23 mouse cellular contexts compared by ENCODE assay signal in the genomic region with DNA sequence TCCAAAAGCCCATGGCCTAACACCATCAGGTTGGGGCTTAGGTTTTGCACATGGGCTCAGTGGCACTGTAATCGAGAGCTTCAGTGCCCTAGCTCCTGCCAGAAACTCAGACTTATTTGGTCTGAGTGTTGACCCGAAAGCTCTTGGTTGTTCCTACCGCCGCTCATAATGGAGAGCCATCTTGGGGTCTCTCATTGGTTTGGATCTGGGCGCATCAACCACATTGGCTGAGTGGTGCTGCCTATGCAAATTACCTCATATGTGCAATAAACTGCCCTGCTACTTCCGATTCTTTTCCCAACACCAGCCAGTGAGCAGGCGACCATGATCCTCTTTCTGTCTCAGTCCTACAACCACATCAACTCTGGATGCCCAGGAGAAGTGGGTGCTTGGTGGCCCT. TPM values are rescaled to one million over a fixed set of nuclear protein-coding genes. Genes with fewer than 3 reads are reported as not detected.
DNase-seq lines count a peak whose midpoint lies in the region; ATAC-seq and TF ChIP-seq lines count a peak whose summit lies in the region.
"Had no signal": no experiment of that assay in that cellular context is flagged by ENCODE, and none has a peak within 500 bp of the region (broad histone marks: within the 10 kb centered on the region; RNA-seq: fewer than 3 reads in every experiment).

No protein-coding gene starts in this region.

- no peak overlapping the region for H3K4me3 ChIP-seq in hindbrain, embryonic 12.5 days
- no peak overlapping the region for H3K4me3 ChIP-seq in hindbrain, embryonic 14.5 days (replicated peaks; ENCODE audit: low read length)
- no peak overlapping the region for H3K4me3 ChIP-seq in midbrain, embryonic 13.5 days (replicated peaks)
- H3K4me3 ChIP-seq in midbrain, postnatal 0 days (ENCODE audit: low read depth, low read length): no peak overlapping the region
- no peak overlapping the region; a peak in 1 of 4 replicates for H3K4me3 ChIP-seq in ES-E14 (ENCODE audit: insufficient read depth in 1 of 2, low read depth in 1 of 2, low read length in 2 of 2, poor library complexity in 1 of 2, severe bottlenecking in 1 of 2)
- H3K4me3 ChIP-seq in midbrain, embryonic 15.5 days: no peak overlapping the region
- no peak overlapping the region for H3K4me3 ChIP-seq in liver, postnatal 0 days (ENCODE audit: low read depth, low read length)
- H3K4me3 ChIP-seq: embryonic facial prominence, embryonic 15.5 days; erythroblast, embryonic 14.5 days; forebrain, embryonic 10.5 days; heart, embryonic 13.5 days had no signal

- no peak for ATAC-seq in hindbrain, embryonic 12.5 days (ENCODE audit: low FRiP score)
- ATAC-seq in hindbrain, embryonic 14.5 days (ENCODE audit: low FRiP score): no peak
- ATAC-seq in midbrain, embryonic 13.5 days: no peak
- no peak for ATAC-seq in midbrain, postnatal 0 days (ENCODE audit: low FRiP score)
- ATAC-seq in midbrain, embryonic 15.5 days (replicated peaks): no peak
- ATAC-seq in liver, postnatal 0 days: no peak
- ATAC-seq: activated CD4-positive, CD25-positive, alpha-beta regulatory T cell, adult 4 months; CD4-positive, CD25-positive, alpha-beta regulatory T cell, adult 4 months; forebrain, embryonic 14.5 days; hindbrain, embryonic 16.5 days had no signal

- no peak for TF ChIP-seq EP300 in liver, postnatal 0 days (IDR thresholded peaks at IDR 0.05; ENCODE audit: low read depth)

- no peaks in the 10 kb centered on the region for H3K9me3 ChIP-seq in hindbrain, embryonic 12.5 days (replicated peaks)
- no peaks in the 10 kb centered on the region for H3K9me3 ChIP-seq in hindbrain, embryonic 14.5 days (ENCODE audit: control insufficient read depth, low read length)
- no peaks in the 10 kb centered on the region for H3K9me3 ChIP-seq in midbrain, embryonic 13.5 days
- no peaks in the 10 kb centered on the region for H3K9me3 ChIP-seq in midbrain, postnatal 0 days (ENCODE audit: low read length)
- H3K9me3 ChIP-seq in ES-E14 (ENCODE audit: control insufficient read depth, insufficient read depth, low read depth, low read length): no peaks in the 10 kb centered on the region
- no peaks in the 10 kb centered on the region for H3K9me3 ChIP-seq in midbrain, embryonic 15.5 days
- no peaks in the 10 kb centered on the region for H3K9me3 ChIP-seq in liver, postnatal 0 days (ENCODE audit: low read length)
- H3K9me3 ChIP-seq: embryonic facial prominence, embryonic 15.5 days; forebrain, embryonic 10.5 days; heart, embryonic 13.5 days had no signal

- H3K4me1 ChIP-seq in hindbrain, embryonic 12.5 days: peaks cover 11% of the 10 kb centered on the region; the same call in 1 of the 2 replicates
- peaks cover 14% of the 10 kb centered on the region for H3K4me1 ChIP-seq in hindbrain, embryonic 14.5 days (replicated peaks; ENCODE audit: control insufficient read depth, insufficient read depth, low read length)
- peaks cover 19% of the 10 kb centered on the region for H3K4me1 ChIP-seq in midbrain, embryonic 13.5 days (replicated peaks)
- no peaks in the 10 kb centered on the region for H3K4me1 ChIP-seq in midbrain, postnatal 0 days (ENCODE audit: insufficient read depth, low read length)
- H3K4me1 ChIP-seq in ES-E14 (ENCODE audit: control insufficient read depth in 2 of 2, insufficient read depth in 2 of 2, low read length in 2 of 2, poor library complexity in 1 of 2): peaks cover 14 to 25% of the 10 kb centered on the region in 2 experiments; a peak in 3 of 4 replicates
- H3K4me1 ChIP-seq in midbrain, embryonic 15.5 days: peaks cover 5% of the 10 kb centered on the region; the same call in 1 of the 2 replicates
- no peaks in the 10 kb centered on the region for H3K4me1 ChIP-seq in liver, postnatal 0 days (ENCODE audit: insufficient read depth)

- no peak for DNase-seq in hindbrain, embryonic 14.5 days (ENCODE audit: low spot score)
- DNase-seq in midbrain, postnatal 0 days (ENCODE audit: low spot score): no peak
- no peak for DNase-seq in ES-E14 (ENCODE audit: low read depth, low spot score)
- no peak for DNase-seq in cerebellum, adult 9-11 months
- no peak for DNase-seq in liver, postnatal 0 days
- DNase-seq: adrenal gland, postnatal 14 days; B cell, adult 2 months; cerebellum, adult 11-12 months; cerebellum, adult 9-10 months; gastrocnemius, postnatal 36 days; heart, adult 11 months; heart, postnatal 36 days had no signal

- no peaks in the 10 kb centered on the region for H3K27me3 ChIP-seq in hindbrain, embryonic 12.5 days
- H3K27me3 ChIP-seq in hindbrain, embryonic 14.5 days (ENCODE audit: control insufficient read depth, insufficient read depth, low read length): no peaks in the 10 kb centered on the region
- H3K27me3 ChIP-seq in midbrain, embryonic 13.5 days: no peaks in the 10 kb centered on the region
- no peaks in the 10 kb centered on the region; the same call in 1 of the 2 replicates for H3K27me3 ChIP-seq in midbrain, postnatal 0 days (ENCODE audit: insufficient read depth, low read length)
- H3K27me3 ChIP-seq in midbrain, embryonic 15.5 days (replicated peaks): peaks cover 7% of the 10 kb centered on the region
- H3K27me3 ChIP-seq in liver, postnatal 0 days (ENCODE audit: insufficient read depth, low read length): no peaks in the 10 kb centered on the region
- H3K27me3 ChIP-seq: embryonic facial prominence, embryonic 15.5 days had no signal

- H3K4me2 ChIP-seq in hindbrain, embryonic 12.5 days (replicated peaks): no peak overlapping the region
- no peak overlapping the region for H3K4me2 ChIP-seq in hindbrain, embryonic 14.5 days (replicated peaks)
- H3K4me2 ChIP-seq in midbrain, embryonic 13.5 days (replicated peaks): no peak overlapping the region
- H3K4me2 ChIP-seq in midbrain, postnatal 0 days (ENCODE audit: low read depth, low read length, poor library complexity, severe bottlenecking): no peak overlapping the region
- no peak overlapping the region for H3K4me2 ChIP-seq in midbrain, embryonic 15.5 days
- H3K4me2 ChIP-seq in liver, postnatal 0 days (ENCODE audit: low read depth, low read length): no peak overlapping the region
- H3K4me2 ChIP-seq: embryonic facial prominence, embryonic 15.5 days; heart, embryonic 13.5 days had no signal

- H3K27ac ChIP-seq in hindbrain, embryonic 12.5 days: peak overlapping the region; percentile 40; the same call in 1 of the 2 replicates
- no peak overlapping the region for H3K27ac ChIP-seq in hindbrain, embryonic 14.5 days
- peak overlapping the region; percentile 59 for H3K27ac ChIP-seq in midbrain, embryonic 13.5 days
- H3K27ac ChIP-seq in midbrain, postnatal 0 days (ENCODE audit: low read depth, low read length): no peak overlapping the region
- H3K27ac ChIP-seq in ES-E14 (ENCODE audit: insufficient read depth, low read depth, low read length, poor library complexity, severe bottlenecking): no peak overlapping the region
- 0 out of 2 replicates have a peak overlapping the region, but pooled peaks have one; percentile 17 for H3K27ac ChIP-seq in midbrain, embryonic 15.5 days
- H3K27ac ChIP-seq in liver, postnatal 0 days (ENCODE audit: low read depth): no peak overlapping the region
- H3K27ac ChIP-seq: embryonic facial prominence, embryonic 15.5 days; forebrain, embryonic 10.5 days; heart, embryonic 13.5 days had no signal

- 93% methylated on average over 7 of the region's 7 CpGs for WGBS in hindbrain, embryonic 12.5 days
- WGBS in hindbrain, embryonic 14.5 days: 90% methylated on average over 7 of the region's 7 CpGs
- WGBS in midbrain, embryonic 13.5 days: 91% methylated on average over 7 of the region's 7 CpGs
- WGBS in midbrain, postnatal 0 days: 87% methylated on average over 7 of the region's 7 CpGs
- WGBS in midbrain, embryonic 15.5 days: 91% methylated on average over 7 of the region's 7 CpGs
- WGBS in liver, postnatal 0 days (ENCODE audit: insufficient replicate concordance): 86% methylated on average over 7 of the region's 7 CpGs

- in situ Hi-C loops in ES-E14 (cut with MboI; ENCODE audit: low sequenced_read_pairs in 2 of 2, unreplicated experiment in 2 of 2): no loop called here

- no peak for TF ChIP-seq CTCF in midbrain, postnatal 0 days (IDR thresholded peaks at IDR 0.05)
- no peak for TF ChIP-seq CTCF in liver, postnatal 0 days (IDR thresholded peaks at IDR 0.05; ENCODE audit: low read depth)

- H3K9ac ChIP-seq in hindbrain, embryonic 12.5 days: no peak overlapping the region
- H3K9ac ChIP-seq in hindbrain, embryonic 14.5 days: no peak overlapping the region
- no peak overlapping the region for H3K9ac ChIP-seq in midbrain, embryonic 13.5 days (replicated peaks)
- H3K9ac ChIP-seq in midbrain, postnatal 0 days (replicated peaks; ENCODE audit: low read length, poor library complexity, severe bottlenecking): no peak overlapping the region
- H3K9ac ChIP-seq in ES-E14 (ENCODE audit: insufficient read depth, low read depth, low read length, poor library complexity, severe bottlenecking): no peak overlapping the region
- H3K9ac ChIP-seq in midbrain, embryonic 15.5 days: no peak overlapping the region
- no peak overlapping the region for H3K9ac ChIP-seq in liver, postnatal 0 days (replicated peaks)
- H3K9ac ChIP-seq: embryonic facial prominence, embryonic 15.5 days; heart, embryonic 13.5 days had no signal

- no peaks in the 10 kb centered on the region for H3K36me3 ChIP-seq in hindbrain, embryonic 12.5 days
- no peaks in the 10 kb centered on the region for H3K36me3 ChIP-seq in hindbrain, embryonic 14.5 days (replicated peaks; ENCODE audit: control insufficient read depth, insufficient read depth)
- no peaks in the 10 kb centered on the region for H3K36me3 ChIP-seq in midbrain, embryonic 13.5 days
- H3K36me3 ChIP-seq in midbrain, postnatal 0 days (ENCODE audit: insufficient read depth, low read length): no peaks in the 10 kb centered on the region
- H3K36me3 ChIP-seq in ES-E14 (ENCODE audit: control insufficient read depth, insufficient read depth, low read length, poor library complexity, severe bottlenecking): no peaks in the 10 kb centered on the region
- H3K36me3 ChIP-seq in midbrain, embryonic 15.5 days (replicated peaks): no peaks in the 10 kb centered on the region
- H3K36me3 ChIP-seq in liver, postnatal 0 days (replicated peaks; ENCODE audit: insufficient read depth, low read length): no peaks in the 10 kb centered on the region
- H3K36me3 ChIP-seq: embryonic facial prominence, embryonic 15.5 days; forebrain, embryonic 10.5 days; heart, embryonic 13.5 days had no signal

TF ChIP-seq in ES-E14, 5 proteins besides CTCF, POLR2A, EP300 and RAD21 (continues in another document):
- no peak for TF ChIP-seq HCFC1 (IDR thresholded peaks at IDR 0.05; ENCODE audit: borderline replicate concordance, insufficient read depth, low read length)

RNA-seq across cellular contexts. Expression of a gene that starts 47.9 kb away (rescaled TPM):
- polyA plus RNA-seq in hindbrain, embryonic 12.5 days (2016; fragmentation: Nextera tagmentation; extraction: Ambion mirVana): 36.9 and 38.6 TPM in 2 replicates
- 43.0 and 50.1 TPM in 2 replicates for polyA plus RNA-seq in hindbrain, embryonic 14.5 days (2014; fragmentation: Nextera tagmentation; extraction: Ambion mirVana)
- 35.5 and 42.9 TPM in 2 replicates for polyA plus RNA-seq in midbrain, embryonic 13.5 days (2015; fragmentation: Nextera tagmentation; extraction: Ambion mirVana)
- 172 and 179 TPM in 2 replicates for total RNA-seq in midbrain, postnatal 0 days (2014; rRNA removed)
- 108 and 111 TPM in 2 replicates for polyA plus RNA-seq in midbrain, postnatal 0 days (2015; fragmentation: Nextera tagmentation; extraction: Ambion mirVana)
- 7.9 and 16.0 TPM in 2 replicates for total RNA-seq in ES-E14 (2012; rRNA removed)
- polyA plus RNA-seq in midbrain, embryonic 15.5 days (2015; fragmentation: Nextera tagmentation; extraction: Ambion mirVana): 68.8 and 79.6 TPM in 2 replicates
- polyA plus RNA-seq in liver, postnatal 0 days (2015; fragmentation: Nextera tagmentation; extraction: Ambion mirVana): 0.40 and 0.42 TPM in 2 replicates
- polyA plus RNA-seq: CD4-positive, CD25-positive, alpha-beta regulatory T cell, adult 4 months; erythroblast, embryonic 14.5 days had no signal

Comparison
In these comparisons a context has a peak if more than half of its experiments do, and no peak if none do; other contexts are left out.
1. H3K27ac ChIP-seq: peak in hindbrain, embryonic 12.5 days (single experiment), midbrain, embryonic 13.5 days (single experiment) and midbrain, embryonic 15.5 days (single experiment); none in hindbrain, embryonic 14.5 days (single experiment), midbrain, postnatal 0 days (single experiment), ES-E14 (single experiment) and liver, postnatal 0 days (single experiment).
2. RNA of a gene that starts 47.9 kb away (polyA plus RNA-seq): 108 to 111 TPM in midbrain, postnatal 0 days, 68.8 to 79.6 TPM in midbrain, embryonic 15.5 days, 43.0 to 50.1 TPM in hindbrain, embryonic 14.5 days, 35.5 to 42.9 TPM in midbrain, embryonic 13.5 days and 36.9 to 38.6 TPM in hindbrain, embryonic 12.5 days; 0.40 to 0.42 TPM in liver, postnatal 0 days; every median in the first group is over 10 times any median in the second.